Mouse (Mus musculus) bone marrow macrophage, adult 2 months (primary cell): ENCODE measurements at regions not wholly inside any gene's neighbourhood (a gene's known extent, or its start where the extent isn't known, plus 50 kb on each side); places are given as distances from the start of the nearest gene placed in this dataset.

Experiments used
- H3K27ac ChIP-seq: 2 replicates; pipeline ENCODE4 v1.5.1; 2012; ENCODE audit warnings: low read depth, low read length; ENCODE audit not compliant: insufficient read depth
- H3K4me1 ChIP-seq: 2 replicates; pipeline ENCODE4 v1.6.1; 2012; ENCODE audit warnings: low read length; ENCODE audit not compliant: control insufficient read depth, insufficient read depth
- H3K4me3 ChIP-seq: 2 replicates; pipeline ENCODE4 v1.5.1; 2012; ENCODE audit warnings: mild to moderate bottlenecking, low read length, moderate library complexity; ENCODE audit not compliant: insufficient read depth
- CTCF ChIP-seq: IDR thresholded peaks from 2 replicates; pipeline ENCODE4 v1.5.1; 2012; ENCODE audit warnings: low read depth, mild to moderate bottlenecking, low read length, moderate library complexity
- POLR2A ChIP-seq: IDR thresholded peaks from 2 replicates; pipeline ENCODE4 v1.6.1; 2012; ENCODE audit warnings: mild to moderate bottlenecking, low read depth, low read length, borderline replicate concordance

DNA sequence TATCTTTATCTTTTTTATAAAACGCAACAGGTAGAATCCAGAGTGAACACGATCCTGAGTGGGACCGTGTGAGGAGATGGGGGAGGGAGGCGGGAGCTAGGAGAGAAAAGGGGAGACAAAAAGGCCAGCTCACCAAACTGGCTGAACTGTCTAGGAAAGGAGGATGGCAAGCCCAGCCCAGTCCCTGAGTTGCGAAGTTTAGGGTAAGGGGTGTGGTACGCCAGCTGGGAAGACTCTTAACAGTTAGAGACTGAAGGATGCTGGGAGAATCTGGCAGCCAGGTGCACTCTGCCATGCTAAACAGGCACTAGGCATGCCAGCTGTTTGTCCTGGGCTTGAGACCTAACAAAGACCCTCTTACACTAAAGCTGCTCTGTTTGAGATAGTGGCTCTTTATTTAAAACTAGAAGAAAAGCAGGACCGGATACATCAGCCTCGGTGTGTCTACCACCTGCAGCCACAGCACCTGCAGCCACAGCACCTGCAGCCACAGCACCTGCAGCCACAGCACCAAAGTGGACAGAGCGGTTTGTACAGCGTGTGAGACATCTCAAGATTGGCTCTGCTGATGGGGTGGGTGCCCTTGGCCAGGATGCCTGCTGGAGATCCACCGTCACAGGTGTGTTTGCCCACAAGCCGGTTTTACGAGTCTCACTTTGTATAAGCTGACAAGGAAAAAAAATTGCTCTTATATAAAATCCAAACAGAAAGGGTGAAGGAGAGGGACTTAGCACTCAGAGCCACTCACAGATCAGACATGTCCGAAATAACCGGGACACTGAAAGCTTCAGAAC lies 225.1 kb upstream of the Amigo2 start:
- Histone ChIP-seq H3K4me1 (no peaks in the 10 kb centered on the region), H3K4me3 (no peak overlapping the region), H3K27ac (no peak overlapping the region)
- TF ChIP-seq POLR2A (no peak), CTCF (no peak)

DNA sequence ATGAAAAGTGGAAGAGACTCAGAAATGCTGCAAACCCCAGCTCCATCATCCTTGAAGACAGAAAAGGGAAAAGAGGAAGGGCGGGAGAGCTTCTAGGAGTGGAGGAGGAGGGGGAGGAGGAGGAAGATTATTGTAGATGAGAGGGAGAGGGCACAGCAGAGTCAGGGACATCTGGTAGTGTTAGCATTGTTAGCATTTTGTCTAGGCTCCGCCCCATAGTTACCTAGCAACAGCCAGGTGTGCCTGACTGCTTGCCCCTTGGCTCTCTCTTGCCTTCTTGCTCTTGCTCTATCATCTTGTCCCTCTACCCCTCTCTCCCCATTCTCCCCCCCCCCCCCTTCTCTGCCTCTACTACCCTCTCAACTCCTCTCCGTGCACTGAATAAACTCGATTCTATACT lies 224.4 kb upstream of the Amigo2 start:
- Histone ChIP-seq H3K27ac (no peak overlapping the region), H3K4me3 (no peak overlapping the region), H3K4me1 (no peaks in the 10 kb centered on the region)
- TF ChIP-seq POLR2A: no peak
- no peak for TF ChIP-seq CTCF

DNA sequence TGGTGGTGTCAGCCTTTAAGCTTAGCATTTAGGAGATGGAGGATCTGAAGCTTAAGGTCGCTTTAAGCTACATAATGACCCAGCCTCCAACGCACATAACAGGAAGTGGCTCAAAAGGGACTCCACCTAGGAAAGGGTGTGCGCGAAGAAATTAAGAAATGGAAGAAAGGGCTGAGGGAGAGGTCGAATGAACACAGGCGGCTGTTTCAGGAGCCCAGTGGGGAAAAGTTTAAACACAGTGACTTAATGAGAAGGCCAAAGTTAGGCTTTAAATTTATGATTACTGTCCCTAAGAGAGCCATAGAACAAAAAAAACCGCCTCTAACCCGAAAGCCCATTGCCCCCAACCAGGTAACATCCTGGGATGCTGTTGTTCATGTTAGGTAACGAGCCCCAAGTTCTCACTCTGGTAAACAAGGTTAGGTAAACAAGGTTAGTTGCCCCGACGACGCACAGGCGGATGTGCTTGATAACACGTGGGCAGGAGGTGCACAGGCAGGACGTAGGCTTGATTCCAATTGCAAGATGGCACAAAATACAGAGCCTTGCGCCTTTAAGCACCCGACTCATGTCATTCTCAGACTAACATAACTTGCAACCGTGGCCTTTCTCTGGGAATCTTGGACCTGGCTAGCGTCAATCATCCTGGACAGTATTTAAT lies 222.7 kb upstream of the Amigo2 start:
- no peak for TF ChIP-seq POLR2A
- Histone ChIP-seq H3K4me1 (no peaks in the 10 kb centered on the region), H3K27ac (no peak overlapping the region), H3K4me3 (no peak overlapping the region)

DNA sequence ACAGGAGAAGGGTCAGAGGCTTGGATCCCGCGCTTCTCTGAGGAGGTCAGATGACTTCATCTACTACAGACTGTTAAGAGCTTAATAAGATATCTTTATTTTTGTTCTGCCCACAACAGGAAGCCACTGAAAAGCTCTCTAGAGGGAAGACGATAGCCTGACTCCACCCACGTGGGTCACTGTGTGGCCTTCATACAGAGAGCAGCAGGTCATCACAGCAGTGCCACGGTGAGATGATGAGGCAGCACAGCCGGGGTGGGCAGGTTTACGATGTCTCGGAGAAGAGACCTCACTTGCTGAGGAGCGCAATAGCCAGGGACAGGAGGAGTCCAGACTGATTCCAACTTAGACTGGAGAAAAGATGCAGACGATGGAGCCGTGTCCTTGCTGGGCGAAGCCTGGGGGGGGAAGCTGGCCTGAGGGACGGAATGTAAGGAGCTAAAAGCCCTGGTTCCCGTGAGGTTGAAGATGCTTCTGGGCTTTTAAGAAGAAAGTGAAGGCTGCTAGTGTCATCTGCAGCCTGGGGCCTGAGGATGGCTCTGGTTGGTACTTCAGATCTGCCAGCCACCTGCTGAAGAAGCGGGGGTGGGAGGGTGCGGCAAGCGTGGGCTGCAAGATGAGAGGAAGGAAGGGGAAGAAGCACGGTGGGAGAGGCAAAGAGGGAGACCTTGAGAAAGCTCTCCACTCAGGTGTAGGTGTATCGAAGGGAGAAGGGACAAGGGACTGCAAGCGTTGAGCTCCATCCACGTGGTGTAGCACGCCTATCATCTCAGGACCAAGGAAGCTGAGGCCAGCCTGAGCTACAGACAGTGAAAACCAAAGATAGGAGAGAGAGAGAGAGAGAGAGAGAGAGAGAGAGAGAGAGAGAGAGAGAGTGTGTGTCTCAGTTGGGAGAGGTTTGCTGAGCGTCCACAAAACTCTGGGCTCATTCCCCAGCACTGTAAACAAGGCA lies 221.9 kb upstream of the Amigo2 start:
- no peak overlapping the region for H3K4me3 ChIP-seq
- H3K4me1 ChIP-seq: no peaks in the 10 kb centered on the region
- TF ChIP-seq CTCF (no peak), POLR2A (no peak)
- no peak overlapping the region for H3K27ac ChIP-seq

DNA sequence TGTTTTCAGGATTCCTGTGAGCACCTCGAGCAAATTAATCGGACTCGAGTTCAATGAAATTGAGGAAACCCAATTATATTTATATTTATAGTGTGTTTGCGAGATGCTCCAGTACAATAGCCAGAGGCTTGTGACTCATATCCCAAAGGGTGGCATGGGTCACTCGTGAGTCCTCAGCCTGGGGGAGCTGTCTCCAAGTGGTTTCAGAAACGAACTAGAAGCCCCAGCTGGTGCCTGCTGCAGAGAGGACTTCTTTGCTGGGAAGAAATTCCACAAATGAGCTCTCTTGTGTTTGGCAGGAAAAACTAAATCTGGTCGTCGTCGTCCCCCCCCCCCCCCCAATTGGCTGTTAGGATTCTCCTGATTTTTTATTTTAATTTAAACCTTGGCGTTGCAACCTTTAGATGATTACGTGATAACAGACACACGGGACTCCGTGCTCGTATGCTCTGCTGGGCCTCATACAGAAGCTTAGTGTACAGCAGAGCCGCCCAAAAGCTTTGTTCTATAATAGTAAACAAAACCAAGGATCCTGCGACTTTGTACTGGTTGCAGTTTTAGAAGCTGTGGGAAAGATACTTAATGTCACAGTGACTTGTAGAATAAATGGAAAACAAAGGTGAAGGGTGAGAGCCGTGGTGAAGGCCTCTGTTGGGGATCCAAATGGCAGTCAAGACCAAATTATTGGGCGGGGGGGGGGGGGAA lies 220.8 kb upstream of the Amigo2 start:
- TF ChIP-seq POLR2A (no peak), CTCF (no peak)
- Histone ChIP-seq H3K27ac (no peak overlapping the region), H3K4me3 (no peak overlapping the region), H3K4me1 (no peaks in the 10 kb centered on the region)

DNA sequence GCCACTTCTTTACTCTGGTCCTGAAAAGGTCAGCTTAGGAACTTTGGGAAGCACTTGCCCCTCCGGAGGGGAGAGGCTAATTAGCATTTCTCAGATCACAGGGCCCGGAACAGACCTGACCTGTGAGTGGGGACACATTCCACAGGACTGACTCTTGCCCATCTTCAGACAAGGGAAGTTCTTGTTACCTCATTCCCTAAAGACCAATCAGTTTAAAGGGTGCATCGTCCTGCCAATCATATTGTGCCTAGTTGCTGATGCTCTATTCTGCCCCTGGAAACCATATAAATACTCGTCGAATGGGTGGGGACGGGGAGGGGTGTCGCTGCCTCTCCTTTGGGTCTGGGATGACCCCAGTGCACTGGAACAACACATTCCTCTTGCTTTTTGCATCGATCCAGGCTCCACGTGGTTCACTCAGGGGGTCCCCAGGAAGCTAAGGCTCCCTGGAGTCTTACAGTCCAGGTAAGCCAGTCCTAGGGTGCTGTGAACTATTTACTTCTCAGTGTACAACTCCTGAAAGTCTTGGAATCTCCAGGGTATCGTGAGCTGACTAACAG lies 219.9 kb upstream of the Amigo2 start:
- Histone ChIP-seq H3K4me1 (no peaks in the 10 kb centered on the region), H3K4me3 (no peak overlapping the region), H3K27ac (no peak overlapping the region)
- TF ChIP-seq POLR2A: no peak
- no peak for TF ChIP-seq CTCF

DNA sequence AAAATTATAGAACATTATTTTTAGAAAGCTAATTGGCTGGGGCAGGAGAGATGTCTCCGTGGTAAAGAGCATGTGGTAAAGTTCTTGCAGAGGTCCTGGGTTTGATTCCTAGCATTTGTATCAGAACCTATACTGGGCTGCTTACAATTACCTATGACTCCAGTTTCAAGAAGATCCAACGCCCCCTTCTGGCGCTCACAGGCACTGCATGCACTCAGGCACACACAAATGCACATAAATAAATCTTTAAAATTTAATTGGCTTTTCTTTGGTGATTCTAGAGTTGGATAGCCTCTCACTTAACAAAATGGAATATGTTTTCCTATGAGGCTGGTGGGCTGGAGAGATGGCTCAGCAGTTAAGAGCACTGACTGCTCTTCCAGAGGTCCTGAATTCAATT lies 219.0 kb upstream of the Amigo2 start:
- TF ChIP-seq POLR2A (no peak), CTCF (no peak)
- no peak overlapping the region for H3K27ac ChIP-seq
- H3K4me1 ChIP-seq: no peaks in the 10 kb centered on the region
- no peak overlapping the region for H3K4me3 ChIP-seq

DNA sequence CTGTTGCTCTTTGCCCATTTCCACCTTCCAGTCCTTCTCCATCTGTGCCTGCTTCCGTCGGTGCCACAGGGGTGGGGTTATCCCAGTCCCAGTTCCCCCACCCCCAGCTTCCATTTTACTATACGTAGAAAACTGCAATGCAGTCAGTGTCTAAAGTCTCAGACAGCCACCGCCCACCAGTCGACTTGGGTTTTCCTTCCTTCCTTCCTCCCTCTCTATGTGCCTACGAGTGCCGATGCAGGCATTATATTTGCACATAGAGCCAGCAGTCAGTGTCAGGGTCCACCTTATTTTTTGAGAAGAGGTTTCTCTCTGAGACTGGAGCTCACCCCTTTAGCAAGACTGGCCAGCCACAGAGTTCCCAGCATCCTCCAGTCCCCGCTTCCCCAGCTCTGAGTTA lies 218.3 kb upstream of the Amigo2 start:
- H3K27ac ChIP-seq: no peak overlapping the region
- H3K4me1 ChIP-seq: no peaks in the 10 kb centered on the region

DNA sequence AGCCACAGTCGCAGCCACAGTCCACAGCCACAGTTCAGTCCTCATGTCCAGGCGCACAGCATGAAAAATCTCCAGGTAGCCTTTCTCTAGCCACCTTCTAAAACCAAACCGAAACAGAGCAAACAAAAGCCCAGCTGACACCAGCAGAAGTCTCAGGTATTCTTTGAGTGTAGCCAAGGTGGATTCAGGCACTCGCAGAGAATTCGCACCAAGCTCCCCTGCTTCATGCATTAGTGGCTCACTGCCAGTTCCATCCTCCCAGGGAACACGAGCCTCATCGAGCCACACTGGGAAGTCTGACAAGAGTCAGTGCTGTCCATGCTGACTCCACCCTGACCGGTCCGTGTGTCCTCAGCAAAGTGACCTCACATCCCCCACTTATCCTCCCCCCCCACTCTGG lies 217.7 kb upstream of the Amigo2 start:
- Histone ChIP-seq H3K4me3 (no peak overlapping the region), H3K4me1 (no peaks in the 10 kb centered on the region), H3K27ac (no peak overlapping the region)
- TF ChIP-seq CTCF: no peak
- no peak for TF ChIP-seq POLR2A

More for the DNA sequence above, 218.3 kb upstream of the Amigo2 start:
- no peak for TF ChIP-seq CTCF
- TF ChIP-seq POLR2A: no peak
- no peak overlapping the region for H3K4me3 ChIP-seq
